Mouse (Mus musculus): Measurements from ENCODE around the gene Gm8011. TPM values are rescaled to one million over a fixed set of nuclear protein-coding genes. Genes with fewer than 3 reads are reported as not detected.

Gm8011 gene
- not detected for polyA plus RNA-seq (2014; fragmentation: Illumina TruSeq; extraction: RNeasy Lipid Tissue Mini Kit (QIAGEN cat#74804); ENCODE audit: low read depth, low replicate concordance)

DNA sequence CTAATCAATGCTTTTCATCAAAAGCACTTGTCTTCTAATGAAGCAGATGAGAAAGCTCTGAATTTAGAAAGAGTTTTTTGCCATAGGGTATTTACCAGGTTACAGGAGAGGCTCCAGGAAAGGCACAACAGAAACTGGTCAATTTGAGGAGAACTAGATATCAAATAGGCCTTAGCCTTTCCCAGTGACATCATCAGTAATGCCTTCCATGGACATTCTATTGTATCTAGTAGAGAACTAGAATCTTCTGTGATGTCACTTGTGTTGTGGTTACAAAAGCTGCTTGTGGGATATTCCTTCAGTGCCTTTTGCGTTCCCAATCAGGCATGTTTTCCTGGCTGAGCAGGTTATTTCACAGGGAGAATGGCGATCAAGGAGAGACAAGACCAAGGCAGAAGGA is at the start of gene Gm8011:
Gene Gm8011 (plus strand): TSS at position 301 of the 400 bp plus-strand sequence.

DNA sequence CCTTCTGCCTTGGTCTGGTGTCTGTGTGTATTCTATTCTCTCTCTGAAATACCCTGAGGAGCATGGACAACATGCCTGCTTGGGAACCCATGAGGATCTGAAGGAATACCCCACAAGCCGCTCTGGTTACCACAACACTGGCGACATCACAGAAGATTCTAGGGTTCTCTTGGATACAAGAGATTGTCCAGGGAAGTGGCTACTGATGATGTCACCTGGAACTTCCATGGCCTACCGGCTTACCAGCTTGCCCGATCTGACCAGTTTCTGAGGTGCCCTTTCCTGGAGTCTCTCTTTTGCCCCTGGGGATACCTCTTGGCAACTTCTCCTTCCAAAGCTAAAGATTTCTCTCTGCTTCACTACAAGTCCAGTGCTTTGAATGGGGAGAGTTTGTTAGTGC is 24.1 kb upstream of the Gm8011 start, which contains the start of gene Gm8005:
Gene Gm8005 (minus strand): TSS at position 101 of the 400 bp plus-strand sequence.

DNA sequence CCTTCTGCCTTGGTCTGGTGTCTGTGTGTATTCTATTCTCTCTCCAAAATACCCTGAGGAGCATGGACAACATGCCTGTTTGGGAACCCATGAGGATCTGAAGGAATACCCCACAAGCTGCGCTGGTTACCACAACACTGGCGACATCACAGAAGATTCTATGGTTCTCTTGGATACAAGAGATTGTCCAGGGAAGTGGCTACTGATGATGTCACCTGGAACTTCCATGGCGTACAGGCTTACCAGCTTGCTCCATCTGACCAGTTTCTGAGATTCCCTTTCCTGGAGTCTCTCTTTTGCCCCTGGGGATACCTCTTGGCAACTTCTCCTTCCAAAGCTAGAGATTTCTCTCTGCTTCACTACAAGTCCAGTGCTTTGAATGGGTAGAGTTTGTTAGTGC is 38.6 kb downstream of the Gm8011 start, which contains the start of gene Gm8020:
Gene Gm8020 (minus strand): TSS at position 101 of the 400 bp plus-strand sequence.

Other genes with a start within 250 kb of the Gm8011 start
- gene Gm17026, start 203.8 kb upstream of the Gm8011 start, polyA plus RNA-seq (2014; fragmentation: Illumina TruSeq; extraction: RNeasy Lipid Tissue Mini Kit (QIAGEN cat#74804); ENCODE audit: low read depth, low replicate concordance), result not detected
- not detected for gene Gm9611, start 166.5 kb upstream of the Gm8011 start, polyA plus RNA-seq (2014; fragmentation: Illumina TruSeq; extraction: RNeasy Lipid Tissue Mini Kit (QIAGEN cat#74804); ENCODE audit: low read depth, low replicate concordance)
- gene Gm7995, start 153.7 kb upstream of the Gm8011 start, polyA plus RNA-seq (2014; fragmentation: Illumina TruSeq; extraction: RNeasy Lipid Tissue Mini Kit (QIAGEN cat#74804); ENCODE audit: low read depth, low replicate concordance), result not detected
- not detected for gene Gm8005, start 24.2 kb upstream of the Gm8011 start, polyA plus RNA-seq (2014; fragmentation: Illumina TruSeq; extraction: RNeasy Lipid Tissue Mini Kit (QIAGEN cat#74804); ENCODE audit: low read depth, low replicate concordance)
- not detected for gene Gm8020, start 38.5 kb downstream of the Gm8011 start, polyA plus RNA-seq (2014; fragmentation: Illumina TruSeq; extraction: RNeasy Lipid Tissue Mini Kit (QIAGEN cat#74804); ENCODE audit: low read depth, low replicate concordance)
- gene Gm8024, start 60.4 kb downstream of the Gm8011 start, polyA plus RNA-seq (2014; fragmentation: Illumina TruSeq; extraction: RNeasy Lipid Tissue Mini Kit (QIAGEN cat#74804); ENCODE audit: low read depth, low replicate concordance), result not detected
- not detected for gene Gm17124, start 136.0 kb downstream of the Gm8011 start, polyA plus RNA-seq (2014; fragmentation: Illumina TruSeq; extraction: RNeasy Lipid Tissue Mini Kit (QIAGEN cat#74804); ENCODE audit: low read depth, low replicate concordance)
- not detected for gene Gm3633, start 178.0 kb downstream of the Gm8011 start, polyA plus RNA-seq (2014; fragmentation: Illumina TruSeq; extraction: RNeasy Lipid Tissue Mini Kit (QIAGEN cat#74804); ENCODE audit: low read depth, low replicate concordance)
- gene Gm10378, start 192.1 kb downstream of the Gm8011 start, polyA plus RNA-seq (2014; fragmentation: Illumina TruSeq; extraction: RNeasy Lipid Tissue Mini Kit (QIAGEN cat#74804); ENCODE audit: low read depth, low replicate concordance), result not detected

All from heart, adult 10 weeks (tissue).